Mouse (Mus musculus) mouse trophoblast stem cell (cell line): ENCODE data around the gene Ahcy.
"Not testable (repeated sequence)": the region's sequence is repeated elsewhere in the genome, so short reads cannot be mapped to it uniquely, and the experiment has no call there.

Source experiments
- in situ Hi-C, 2 experiments: fragments of 300-500 bp; cut with MseI, MboI; formaldehyde crosslinking; loops; 2 replicates in 1 of 2; 3 replicates in 1 of 2; pipeline ENCODE4 v1.15.1; 2025

Gene Ahcy

DNA sequence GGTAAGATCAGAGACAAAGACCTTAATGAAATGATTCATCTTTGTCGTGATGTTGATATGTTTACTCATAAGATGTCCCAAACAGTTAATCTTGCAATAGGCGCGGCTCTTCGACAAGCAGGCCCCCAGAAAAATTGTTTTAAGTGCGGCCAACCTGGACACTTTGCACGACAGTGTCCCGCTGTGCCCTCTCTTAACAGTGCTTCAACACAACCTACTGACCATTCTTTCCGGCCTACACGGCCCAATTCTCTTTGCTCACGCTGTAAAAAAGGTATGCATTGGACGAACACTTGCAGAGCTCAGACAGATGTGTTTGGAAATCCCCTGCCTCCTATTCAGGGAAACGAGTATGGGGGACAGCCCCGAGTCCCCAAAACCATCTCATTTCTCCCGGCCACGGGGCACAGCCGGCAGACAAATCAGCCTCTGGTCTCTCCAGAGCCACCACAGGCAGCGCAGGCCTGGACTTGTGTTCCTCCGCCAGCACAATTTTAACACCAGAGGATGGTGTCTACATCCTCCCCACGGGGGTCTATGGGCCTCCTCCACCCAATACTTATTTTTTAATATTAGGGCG, 54.0 kb downstream of the Ahcy start:
- in situ Hi-C loops = not testable (repeated sequence)

GRCm38 (mm10) chr2:155019673-155020072, 54.6 kb downstream of the Ahcy start:
- in situ Hi-C loops = no loop called here

- in situ Hi-C loops = no loop called here
These were observed 55.3 kb downstream of the Ahcy start for GRCm38 (mm10) chr2:155018762-155019641.

DNA sequence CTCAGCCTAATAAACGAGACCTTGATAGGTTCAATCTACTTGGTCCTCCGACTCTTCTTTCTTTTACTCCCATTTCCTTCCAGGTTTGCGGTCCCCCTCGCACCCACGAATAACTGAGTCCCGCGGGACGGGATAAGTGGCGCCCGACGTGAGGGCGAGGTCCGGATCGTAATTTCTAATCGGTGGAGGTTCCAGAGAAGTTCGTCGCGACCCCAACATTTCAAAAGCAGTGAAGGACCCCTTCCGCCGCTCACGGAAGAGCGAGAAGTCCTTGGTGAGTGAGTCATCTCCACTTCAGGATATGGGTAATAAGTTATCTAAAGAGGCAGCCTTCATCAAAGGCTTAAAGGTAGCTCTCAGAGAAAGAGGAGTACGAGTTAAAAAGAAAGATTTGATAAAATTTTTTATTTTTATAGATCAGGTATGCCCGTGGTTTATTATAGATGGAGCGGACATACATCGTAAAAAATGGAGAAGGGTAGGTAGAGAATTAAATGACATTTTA, 56.0 kb downstream of the Ahcy start, which contains the start of gene Gm14226:
Gene Gm14226, plus strand, starts transcription at position 16 of the 505 bp plus-strand sequence.
- in situ Hi-C loops = not testable (repeated sequence)

- in situ Hi-C loops = not testable (repeated sequence)
These were observed 57.5 kb downstream of the Ahcy start for GRCm38 (mm10) chr2:155016751-155017150.

DNA sequence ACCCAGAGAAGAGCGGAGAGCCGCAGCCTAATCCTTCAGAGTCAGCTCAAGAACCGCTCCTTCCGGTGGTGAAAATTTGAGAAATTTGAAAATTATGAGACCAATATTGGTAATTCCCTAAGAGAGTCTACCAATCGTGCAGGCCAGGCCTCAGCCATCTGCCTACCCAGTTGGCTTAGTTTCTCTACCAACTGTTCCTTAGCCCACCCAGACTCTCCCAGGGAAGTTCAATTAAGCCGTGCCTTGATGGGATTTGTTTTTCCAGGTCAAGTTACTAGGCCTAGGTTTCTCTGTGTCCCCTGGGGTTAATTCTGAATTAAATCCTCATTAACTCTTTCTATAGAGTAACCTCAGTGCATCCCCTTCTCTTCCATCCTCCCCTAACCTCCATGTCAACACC, 61.3 kb downstream of the Ahcy start:
- in situ Hi-C loops = no loop called here

GRCm38 (mm10) chr2:155011086-155011656, 63.1 kb downstream of the Ahcy start:
- in situ Hi-C loops = no loop called here
